ENCODE assay signal across 20 mouse cellular contexts in the genomic region with DNA sequence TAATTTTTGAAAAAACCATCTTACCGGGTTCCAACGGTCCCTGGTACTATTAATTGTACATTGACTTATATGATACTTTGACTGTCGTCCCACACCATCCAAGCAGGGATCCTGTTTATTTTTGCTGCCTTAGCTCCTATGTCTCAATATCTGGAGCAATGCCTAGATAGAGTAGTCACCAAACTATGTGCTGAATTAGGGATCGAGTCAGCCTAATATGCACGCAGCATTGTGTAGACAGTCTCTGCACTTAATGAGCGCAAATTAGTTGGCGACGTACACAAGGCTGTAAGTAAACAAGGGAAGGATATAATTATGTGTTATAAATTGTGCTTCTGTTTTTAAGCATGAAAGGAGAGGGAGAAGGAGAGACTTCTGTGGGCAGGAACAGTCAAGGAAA.
"Had no signal": no experiment of that assay in that cellular context is flagged by ENCODE, and none has a peak within 500 bp of the region (broad histone marks: within the 10 kb centered on the region; RNA-seq: fewer than 3 reads in every experiment).

No protein-coding gene starts in this region.

- H3K9ac ChIP-seq: limb, embryonic 13.5 days; liver, embryonic 12.5 days; liver, embryonic 15.5 days; midbrain, embryonic 12.5 days; midbrain, embryonic 15.5 days; neural tube, embryonic 13.5 days; stomach, embryonic 15.5 days had no signal

- H3K4me3 ChIP-seq: layer of hippocampus, adult 2 months; limb, embryonic 10.5 days; limb, embryonic 13.5 days; liver, embryonic 12.5 days; liver, embryonic 15.5 days; midbrain, embryonic 12.5 days; midbrain, embryonic 15.5 days; neural tube, embryonic 13.5 days; stomach, embryonic 15.5 days had no signal

- H3K27me3 ChIP-seq: limb, embryonic 13.5 days; liver, embryonic 12.5 days; liver, embryonic 15.5 days; midbrain, embryonic 12.5 days; midbrain, embryonic 15.5 days; neural tube, embryonic 13.5 days; stomach, embryonic 15.5 days had no signal

- DNase-seq: kidney, adult 2 months; kidney, postnatal 25 days; layer of hippocampus, adult 9-11 months; liver; lung, adult 18-20 months; retina, postnatal 1 day; right cerebral cortex, postnatal 25 days; spleen, adult 18-20 months; thymus, postnatal 25 days had no signal

- H3K27ac ChIP-seq: kidney, postnatal 0 days; layer of hippocampus, adult 2 months; limb, embryonic 10.5 days; limb, embryonic 13.5 days; liver, embryonic 12.5 days; liver, embryonic 15.5 days; macrophage; midbrain, embryonic 12.5 days; midbrain, embryonic 15.5 days; neural tube, embryonic 13.5 days; stomach, embryonic 15.5 days had no signal

- H3K9me3 ChIP-seq: limb, embryonic 10.5 days; limb, embryonic 13.5 days; liver, embryonic 12.5 days; liver, embryonic 15.5 days; midbrain, embryonic 12.5 days; midbrain, embryonic 15.5 days; neural tube, embryonic 13.5 days; stomach, embryonic 15.5 days had no signal

- H3K4me2 ChIP-seq: limb, embryonic 13.5 days; liver, embryonic 12.5 days; liver, embryonic 15.5 days; midbrain, embryonic 12.5 days; midbrain, embryonic 15.5 days; neural tube, embryonic 13.5 days; stomach, embryonic 15.5 days had no signal

- H3K36me3 ChIP-seq: limb, embryonic 10.5 days; limb, embryonic 13.5 days; liver, embryonic 12.5 days; liver, embryonic 15.5 days; midbrain, embryonic 12.5 days; midbrain, embryonic 15.5 days; neural tube, embryonic 13.5 days; stomach, embryonic 15.5 days had no signal

- H3K4me1 ChIP-seq: liver, embryonic 12.5 days; liver, embryonic 15.5 days; midbrain, embryonic 12.5 days; midbrain, embryonic 15.5 days; neural tube, embryonic 13.5 days; stomach, embryonic 15.5 days had no signal

- ATAC-seq: liver, embryonic 12.5 days; midbrain, embryonic 15.5 days had no signal
